Mouse (Mus musculus): ENCODE data around the gene Il1r1. TPM values are rescaled to one million over a fixed set of nuclear protein-coding genes. Genes with fewer than 3 reads are reported as not detected.

Gene Il1r1
- polyA plus RNA-seq, 1 experiment = 7.6 TPM

- TF ChIP-seq POLR2A (IDR thresholded peaks at IDR 0.05; ENCODE audit: insufficient read length, low read depth) = no peak
- TF ChIP-seq MYOG (IDR thresholded peaks at IDR 0.05; ENCODE audit: control insufficient read depth in 1 of 3, insufficient read depth in 1 of 3, insufficient read length in 2 of 3, low read depth in 2 of 3) = no peak
- TF ChIP-seq MAX (IDR thresholded peaks at IDR 0.05; ENCODE audit: low read depth) = no peak
- no peak for TF ChIP-seq TCF3 (IDR thresholded peaks at IDR 0.05; ENCODE audit: insufficient read length, low read depth)
- no peak for TF ChIP-seq E2F4 (IDR thresholded peaks at IDR 0.05; ENCODE audit: insufficient read depth)
- TF ChIP-seq MYOD1 (IDR thresholded peaks at IDR 0.05; ENCODE audit: control insufficient read depth in 1 of 3, insufficient read length in 2 of 3, low read depth in 2 of 3) = no peak
- TF ChIP-seq POLR2AphosphoS2 (IDR thresholded peaks at IDR 0.05; ENCODE audit: insufficient read length, low read depth) = no peak
- TF ChIP-seq SRF (IDR thresholded peaks at IDR 0.05; ENCODE audit: control insufficient read depth, insufficient read length, low read depth) = no peak
- TF ChIP-seq REST (IDR thresholded peaks at IDR 0.05; ENCODE audit: insufficient read depth, insufficient read length) = no peak
- no peak for TF ChIP-seq CEBPB (IDR thresholded peaks at IDR 0.05; ENCODE audit: insufficient read depth, poor library complexity, severe bottlenecking)
- no peak for TF ChIP-seq TCF12 (IDR thresholded peaks at IDR 0.05; ENCODE audit: insufficient read depth, poor library complexity, severe bottlenecking)
- no peak for TF ChIP-seq USF1 (IDR thresholded peaks at IDR 0.05; ENCODE audit: low read depth)
- Histone ChIP-seq H3K36me3 (ENCODE audit: control insufficient read depth, insufficient read depth) (no peaks in the 10 kb centered on the region), H3K27me3 (ENCODE audit: control insufficient read depth, insufficient read depth, insufficient read length) (no peaks in the 10 kb centered on the region), H3K4me2 (ENCODE audit: low read depth) (no peak overlapping the region), H3K79me2 (ENCODE audit: control insufficient read depth, insufficient read depth) (no peaks in the 10 kb centered on the region), H3ac (ENCODE audit: control insufficient read depth, insufficient read length) (no peak overlapping the region), H3K4me3 (no peak overlapping the region)
These were observed 27.6 kb downstream of the Il1r1 start for GRCm38 (mm10) chr1:40252507-40252906.

GRCm38 (mm10) chr1:40253940-40254339 lies 29.1 kb downstream of the Il1r1 start:
- no peaks in the 10 kb centered on the region for H3K36me3 ChIP-seq (ENCODE audit: control insufficient read depth, insufficient read depth)
- TF ChIP-seq TCF12 (IDR thresholded peaks at IDR 0.05; ENCODE audit: insufficient read depth, poor library complexity, severe bottlenecking) (peak; percentile 39), CEBPB (IDR thresholded peaks at IDR 0.05; ENCODE audit: insufficient read depth, poor library complexity, severe bottlenecking) (no peak), SRF (IDR thresholded peaks at IDR 0.05; ENCODE audit: control insufficient read depth, insufficient read length, low read depth) (no peak), E2F4 (IDR thresholded peaks at IDR 0.05; ENCODE audit: insufficient read depth) (no peak), TCF3 (IDR thresholded peaks at IDR 0.05; ENCODE audit: insufficient read length, low read depth) (peak; percentile 56), REST (IDR thresholded peaks at IDR 0.05; ENCODE audit: insufficient read depth, insufficient read length) (no peak), POLR2A (IDR thresholded peaks at IDR 0.05; ENCODE audit: insufficient read length, low read depth) (no peak), MYOD1 (IDR thresholded peaks at IDR 0.05; ENCODE audit: control insufficient read depth in 1 of 3, insufficient read length in 2 of 3, low read depth in 2 of 3) (peak; percentile 45 to 99 (median 97)), USF1 (IDR thresholded peaks at IDR 0.05; ENCODE audit: low read depth) (peak; percentile 75)
- H3K4me2 ChIP-seq (ENCODE audit: low read depth) = peak overlapping the region; percentile 26
- H3ac ChIP-seq (ENCODE audit: control insufficient read depth, insufficient read length) = no peak overlapping the region
- H3K4me3 ChIP-seq = no peak overlapping the region
- H3K27me3 ChIP-seq (ENCODE audit: control insufficient read depth, insufficient read depth, insufficient read length) = no peaks in the 10 kb centered on the region
- no peaks in the 10 kb centered on the region for H3K79me2 ChIP-seq (ENCODE audit: control insufficient read depth, insufficient read depth)

- TF ChIP-seq TCF3 (IDR thresholded peaks at IDR 0.05; ENCODE audit: insufficient read length, low read depth) (no peak), MAX (IDR thresholded peaks at IDR 0.05; ENCODE audit: low read depth) (no peak), TCF12 (IDR thresholded peaks at IDR 0.05; ENCODE audit: insufficient read depth, poor library complexity, severe bottlenecking) (no peak), POLR2AphosphoS2 (IDR thresholded peaks at IDR 0.05; ENCODE audit: insufficient read length, low read depth) (no peak)
- Histone ChIP-seq H3K27me3 (ENCODE audit: control insufficient read depth, insufficient read depth, insufficient read length) (no peaks in the 10 kb centered on the region), H3ac (ENCODE audit: control insufficient read depth, insufficient read length) (no peak overlapping the region), H3K36me3 (ENCODE audit: control insufficient read depth, insufficient read depth) (no peaks in the 10 kb centered on the region), H3K79me2 (ENCODE audit: control insufficient read depth, insufficient read depth) (no peaks in the 10 kb centered on the region), H3K4me2 (ENCODE audit: low read depth) (peak overlapping the region; percentile 26), H3K4me3 (no peak overlapping the region)
These were observed 29.6 kb downstream of the Il1r1 start for GRCm38 (mm10) chr1:40254347-40255057.

- Histone ChIP-seq H3ac (ENCODE audit: control insufficient read depth, insufficient read length) (no peak overlapping the region), H3K4me3 (no peak overlapping the region), H3K4me2 (ENCODE audit: low read depth) (no peak overlapping the region), H3K36me3 (ENCODE audit: control insufficient read depth, insufficient read depth) (no peaks in the 10 kb centered on the region), H3K27me3 (ENCODE audit: control insufficient read depth, insufficient read depth, insufficient read length) (no peaks in the 10 kb centered on the region), H3K79me2 (ENCODE audit: control insufficient read depth, insufficient read depth) (peaks cover 9% of the 10 kb centered on the region)
- TF ChIP-seq TCF3 (IDR thresholded peaks at IDR 0.05; ENCODE audit: insufficient read length, low read depth) (no peak), POLR2A (IDR thresholded peaks at IDR 0.05; ENCODE audit: insufficient read length, low read depth) (no peak), CEBPB (IDR thresholded peaks at IDR 0.05; ENCODE audit: insufficient read depth, poor library complexity, severe bottlenecking) (no peak), SRF (IDR thresholded peaks at IDR 0.05; ENCODE audit: control insufficient read depth, insufficient read length, low read depth) (no peak), MYOG (IDR thresholded peaks at IDR 0.05; ENCODE audit: control insufficient read depth in 1 of 3, insufficient read depth in 1 of 3, insufficient read length in 2 of 3, low read depth in 2 of 3) (no peak), MAX (IDR thresholded peaks at IDR 0.05; ENCODE audit: low read depth) (no peak), E2F4 (IDR thresholded peaks at IDR 0.05; ENCODE audit: insufficient read depth) (no peak), POLR2AphosphoS2 (IDR thresholded peaks at IDR 0.05; ENCODE audit: insufficient read length, low read depth) (no peak), USF1 (IDR thresholded peaks at IDR 0.05; ENCODE audit: low read depth) (no peak), TCF12 (IDR thresholded peaks at IDR 0.05; ENCODE audit: insufficient read depth, poor library complexity, severe bottlenecking) (no peak)
These were observed 37.7 kb downstream of the Il1r1 start for GRCm38 (mm10) chr1:40262441-40263121.

Measured in myocyte (in vitro differentiated cells).